ENCODE assay signal across 22 mouse cellular contexts in the genomic region with DNA sequence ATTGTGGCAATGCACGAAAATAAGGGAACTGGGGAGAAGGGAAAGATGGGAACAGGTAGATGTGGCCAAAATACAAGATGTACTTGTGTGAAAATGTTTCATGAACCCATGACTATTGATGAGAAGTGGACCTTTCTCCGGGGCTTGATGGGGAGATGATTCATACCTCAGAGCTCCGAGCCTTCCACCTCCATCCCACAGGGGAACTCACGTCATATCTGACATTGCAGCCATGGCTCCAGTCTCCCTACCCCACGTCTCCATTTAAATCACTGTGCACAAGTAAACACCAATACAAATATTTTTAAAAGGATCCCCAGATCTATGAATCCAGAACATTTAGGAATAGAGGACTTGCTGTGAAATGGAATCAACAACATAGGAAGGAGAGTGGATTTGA. TPM values are rescaled to one million over a fixed set of nuclear protein-coding genes. Genes with fewer than 3 reads are reported as not detected.
DNase-seq lines count a peak whose midpoint lies in the region; ATAC-seq and TF ChIP-seq lines count a peak whose summit lies in the region.
"Had no signal": no experiment of that assay in that cellular context is flagged by ENCODE, and none has a peak within 500 bp of the region (broad histone marks: within the 10 kb centered on the region; RNA-seq: fewer than 3 reads in every experiment).

No protein-coding gene starts in this region.

- intact Hi-C loops in left cerebral cortex, adult 2 months (cut with DNase I): no loop called here
- intact Hi-C loops in left cerebral cortex, postnatal 10 days (cut with DNase I): no loop called here

- H3K36me3 ChIP-seq in hindbrain, embryonic 14.5 days (replicated peaks; ENCODE audit: control insufficient read depth, insufficient read depth): no peaks in the 10 kb centered on the region
- no peaks in the 10 kb centered on the region for H3K36me3 ChIP-seq in myocyte (ENCODE audit: control insufficient read depth, insufficient read depth)
- H3K36me3 ChIP-seq: heart, embryonic 15.5 days; neural tube, embryonic 12.5 days had no signal

- H3K4me3 ChIP-seq in left cerebral cortex, adult 2 months: no peak overlapping the region
- H3K4me3 ChIP-seq in cortical plate, adult 2 months (ENCODE audit: insufficient read depth, low read length): no peak overlapping the region
- H3K4me3 ChIP-seq in hindbrain, embryonic 14.5 days (replicated peaks; ENCODE audit: low read length): no peak overlapping the region
- H3K4me3 ChIP-seq in myocyte: no peak overlapping the region
- H3K4me3 ChIP-seq: erythroblast, embryonic 14.5 days; heart, adult 2 months; heart, embryonic 15.5 days; neural tube, embryonic 12.5 days had no signal

- 66% methylated on average over 5 of the region's 5 CpGs for WGBS in hindbrain, embryonic 14.5 days

- peak overlapping the region; percentile 72 for H3K27ac ChIP-seq in left cerebral cortex, adult 2 months
- H3K27ac ChIP-seq in cortical plate, adult 2 months (ENCODE audit: insufficient read depth, low read length): peak overlapping the region; percentile 72
- peak overlapping the region; percentile 85 for H3K27ac ChIP-seq in hindbrain, embryonic 14.5 days
- H3K27ac ChIP-seq: heart, adult 2 months; heart, embryonic 15.5 days; neural tube, embryonic 12.5 days had no signal

- no peaks in the 10 kb centered on the region for H3K9me3 ChIP-seq in hindbrain, embryonic 14.5 days (ENCODE audit: control insufficient read depth, low read length)
- H3K9me3 ChIP-seq: heart, embryonic 15.5 days; neural tube, embryonic 12.5 days had no signal

- no peak for TF ChIP-seq CTCF in left cerebral cortex, adult 2 months (IDR thresholded peaks at IDR 0.05)
- TF ChIP-seq CTCF in cortical plate, adult 2 months (IDR thresholded peaks at IDR 0.05; ENCODE audit: extremely low read depth, insufficient read depth, low read length): no peak

- ATAC-seq in hindbrain, embryonic 14.5 days (ENCODE audit: low FRiP score): 0 out of 2 replicates have a peak, but pooled peaks have one; percentile 31
- ATAC-seq: CD4-positive, CD25-positive, alpha-beta regulatory T cell, adult 4 months had no signal

- H3K79me2 ChIP-seq in myocyte (ENCODE audit: control insufficient read depth, insufficient read depth): no peaks in the 10 kb centered on the region

- DNase-seq in left cerebral cortex, adult 2 months (ENCODE audit: extremely low spot score in 1 of 2, low spot score in 2 of 2): no peak
- DNase-seq in left cerebral cortex, postnatal 10 days (ENCODE audit: extremely low spot score in 1 of 2, low spot score in 2 of 2): no peak
- no peak for DNase-seq in hindbrain, embryonic 14.5 days (ENCODE audit: low spot score)
- no peak for DNase-seq in liver
- no peak for DNase-seq in adrenal gland, postnatal 25 days
- DNase-seq: adrenal gland, adult 2 months; cerebellum, adult 2 months; heart, adult 2 months; kidney, postnatal 4 days; lung, adult 18-20 months; lung, postnatal 36 days; thymus, postnatal 25 days had no signal

- no peak for TF ChIP-seq POLR2A in cortical plate, adult 2 months (IDR thresholded peaks at IDR 0.05; ENCODE audit: extremely low read depth, insufficient read depth, low read length)
- no peak for TF ChIP-seq POLR2A in myocyte (IDR thresholded peaks at IDR 0.05; ENCODE audit: insufficient read length, low read depth)

- peak overlapping the region; percentile 33 for H3K4me2 ChIP-seq in hindbrain, embryonic 14.5 days (replicated peaks)
- peak overlapping the region; percentile 32 for H3K4me2 ChIP-seq in myocyte (ENCODE audit: low read depth)
- H3K4me2 ChIP-seq: heart, embryonic 15.5 days; neural tube, embryonic 12.5 days had no signal

- no peak overlapping the region for H3ac ChIP-seq in myocyte (ENCODE audit: control insufficient read depth, insufficient read length)

- peak overlapping the region; percentile 31; the same call in 1 of the 2 replicates for H3K9ac ChIP-seq in hindbrain, embryonic 14.5 days
- H3K9ac ChIP-seq: heart, embryonic 15.5 days; neural tube, embryonic 12.5 days had no signal

- peaks cover 3% of the 10 kb centered on the region; the same call in 1 of the 2 replicates for H3K4me1 ChIP-seq in cortical plate, adult 2 months (ENCODE audit: control insufficient read depth, insufficient read depth, low read length)
- peaks cover 14% of the 10 kb centered on the region for H3K4me1 ChIP-seq in hindbrain, embryonic 14.5 days (replicated peaks; ENCODE audit: control insufficient read depth, insufficient read depth, low read length)
- H3K4me1 ChIP-seq: heart, embryonic 15.5 days had no signal

- H3K27me3 ChIP-seq in hindbrain, embryonic 14.5 days (ENCODE audit: control insufficient read depth, insufficient read depth, low read length): no peaks in the 10 kb centered on the region
- H3K27me3 ChIP-seq in myocyte (ENCODE audit: control insufficient read depth, insufficient read depth, insufficient read length): no peaks in the 10 kb centered on the region
- H3K27me3 ChIP-seq: heart, embryonic 15.5 days; neural tube, embryonic 12.5 days had no signal

TF ChIP-seq in myocyte, 11 proteins besides CTCF, POLR2A, EP300 and RAD21:
- TF ChIP-seq TCF12 (IDR thresholded peaks at IDR 0.05; ENCODE audit: insufficient read depth, poor library complexity, severe bottlenecking) (no peak), MYOG (IDR thresholded peaks at IDR 0.05; ENCODE audit: control insufficient read depth in 1 of 3, insufficient read depth in 1 of 3, insufficient read length in 2 of 3, low read depth in 2 of 3) (no peak), MYOD1 (IDR thresholded peaks at IDR 0.05; ENCODE audit: control insufficient read depth in 1 of 3, insufficient read length in 2 of 3, low read depth in 2 of 3) (no peak), CEBPB (IDR thresholded peaks at IDR 0.05; ENCODE audit: insufficient read depth, poor library complexity, severe bottlenecking) (no peak), POLR2AphosphoS2 (IDR thresholded peaks at IDR 0.05; ENCODE audit: insufficient read length, low read depth) (no peak), SRF (IDR thresholded peaks at IDR 0.05; ENCODE audit: control insufficient read depth, insufficient read length, low read depth) (no peak), TCF3 (IDR thresholded peaks at IDR 0.05; ENCODE audit: insufficient read length, low read depth) (no peak)

RNA-seq across cellular contexts. Expression of a gene that starts 29.1 kb away (rescaled TPM):
- 1 to 10 TPM; 4.3 to 5.2 TPM for total RNA-seq in left cerebral cortex, adult 2 months (2021)
- 1 to 10 TPM; 4.9 to 5.2 TPM for total RNA-seq in left cerebral cortex, postnatal 10 days (2021)
- polyA plus RNA-seq in cortical plate, adult 2 months (2012; rRNA removed): 3.9 and 4.6 TPM in 2 replicates
- 2.1 and 2.4 TPM in 2 replicates for polyA plus RNA-seq in hindbrain, embryonic 14.5 days (2014; fragmentation: Nextera tagmentation; extraction: Ambion mirVana)
- 0.02 TPM for polyA plus RNA-seq in myocyte (2012; fragmentation: generic; extraction: Trizol)
- 1.5 TPM in 1 of 2 replicates, not detected in the other for total RNA-seq in adrenal gland, postnatal 25 days (2021)
- total RNA-seq: liver, adult 2 months; MEL had no signal
- polyA plus RNA-seq: embryonic facial prominence, embryonic 11.5 days; erythroblast, embryonic 14.5 days; heart, embryonic 15.5 days; kidney, embryonic 14.5 days; liver, adult 2 months had no signal
